Mouse (Mus musculus): ENCODE measurements around the gene Ankrd12.

The Ankrd12 gene

DNA sequence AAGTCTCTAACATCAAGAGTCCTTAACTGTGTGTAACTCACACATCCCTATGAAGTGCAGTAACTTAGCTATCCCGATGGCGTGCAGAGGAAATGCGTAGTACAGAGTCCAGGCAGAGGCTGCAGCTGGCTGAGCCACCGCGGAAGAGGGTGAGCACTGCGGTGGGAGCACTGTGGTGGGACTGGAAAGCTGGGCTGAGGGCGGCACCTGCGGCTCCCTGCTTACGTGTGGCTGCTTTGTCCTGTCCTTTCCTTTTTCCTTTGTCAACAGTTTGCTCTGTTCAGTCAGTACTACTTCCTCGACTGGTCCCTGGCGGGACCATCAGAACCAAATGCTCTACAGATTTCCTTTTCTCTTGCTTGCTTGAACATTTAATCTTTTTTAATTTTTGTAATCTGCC, 109.1 kb downstream of the Ankrd12 start:
- DNase-seq (ENCODE audit: low spot score) = no peak

DNA sequence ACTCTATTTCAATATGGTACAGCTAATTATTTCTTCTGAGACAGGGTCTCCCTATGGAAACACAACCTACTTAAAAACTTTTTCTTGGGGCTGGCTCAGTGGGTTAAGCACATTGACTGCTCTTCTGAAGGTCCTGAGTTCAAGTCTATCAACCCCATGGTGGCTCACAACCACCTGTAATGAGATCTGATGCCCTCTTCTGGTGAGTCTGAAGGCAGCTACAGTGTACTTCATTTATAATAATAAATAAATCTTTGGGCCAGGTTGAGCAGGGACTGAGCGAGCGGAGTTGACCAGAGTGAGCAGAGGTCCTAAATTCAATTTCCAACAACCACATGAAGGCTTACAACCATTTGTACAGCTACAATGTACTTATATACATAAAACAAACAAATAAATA, 114.6 kb downstream of the Ankrd12 start:
- no peak for DNase-seq (ENCODE audit: low spot score)

DNA sequence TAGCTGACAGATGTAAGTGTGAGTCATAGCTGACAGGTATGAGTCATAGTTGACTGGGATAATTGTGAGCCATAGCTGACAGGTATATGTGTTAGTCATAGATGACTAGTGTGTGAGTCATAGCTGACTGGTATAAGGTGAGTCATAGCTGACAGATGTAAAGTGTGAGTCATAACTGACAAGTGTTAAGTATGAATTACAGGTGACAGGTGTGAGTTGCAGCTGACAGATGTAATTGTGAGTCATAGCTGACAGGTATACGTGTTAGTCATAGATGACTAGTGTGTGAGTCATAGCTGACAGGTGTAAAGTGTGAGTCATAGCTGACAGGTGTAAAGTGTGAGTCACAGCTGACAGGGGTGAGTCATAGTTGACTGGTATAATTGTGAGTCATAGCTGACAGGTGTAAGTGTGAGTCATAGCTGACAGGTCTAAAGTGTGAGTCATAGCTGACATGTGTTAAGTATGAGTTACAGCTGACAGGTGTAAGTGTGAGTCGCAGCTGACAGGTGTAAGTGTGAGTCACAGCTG, 115.2 kb downstream of the Ankrd12 start:
- no peak for DNase-seq (ENCODE audit: low spot score)

DNA sequence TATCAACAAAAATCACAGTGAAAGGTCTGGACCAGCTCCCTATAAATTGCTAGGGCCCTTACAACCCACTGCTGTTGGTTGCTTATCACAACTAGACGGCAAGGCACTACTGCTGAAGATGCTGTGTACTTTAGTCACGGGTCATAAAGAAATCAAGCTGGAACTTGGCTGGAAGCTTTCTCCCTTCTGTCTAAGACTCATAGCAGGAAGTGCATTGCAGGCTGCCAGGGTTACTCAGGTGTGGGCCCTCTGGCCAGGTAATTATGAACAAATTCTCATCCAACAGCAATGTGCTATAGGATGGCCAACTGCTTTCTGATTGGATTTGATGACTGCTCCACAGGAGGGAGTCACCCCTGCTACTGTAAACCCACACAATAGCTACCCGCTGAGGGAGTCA, 117.9 kb downstream of the Ankrd12 start:
- no peak for DNase-seq (ENCODE audit: low spot score)

DNA sequence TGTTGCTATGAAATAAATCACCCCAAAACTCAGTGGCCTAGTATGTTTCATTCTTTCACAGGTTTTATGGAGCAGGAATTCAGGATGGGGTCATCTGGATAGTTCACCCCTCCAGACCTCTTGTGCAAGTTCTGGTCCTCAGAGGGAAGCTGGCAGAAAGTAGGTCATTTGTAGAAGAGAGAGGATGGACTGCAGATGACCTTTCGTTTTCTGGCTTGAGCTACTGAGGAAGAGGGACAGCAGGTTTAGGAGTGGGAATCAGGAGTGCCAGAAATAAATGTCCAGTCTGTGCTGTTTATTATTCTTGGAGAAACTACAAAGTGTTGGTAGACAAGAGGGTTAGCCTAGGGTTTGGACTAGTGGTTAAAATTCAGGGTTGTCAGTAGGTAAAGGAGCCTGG, 118.5 kb downstream of the Ankrd12 start:
- DNase-seq (ENCODE audit: low spot score) = peak; percentile 24

DNA sequence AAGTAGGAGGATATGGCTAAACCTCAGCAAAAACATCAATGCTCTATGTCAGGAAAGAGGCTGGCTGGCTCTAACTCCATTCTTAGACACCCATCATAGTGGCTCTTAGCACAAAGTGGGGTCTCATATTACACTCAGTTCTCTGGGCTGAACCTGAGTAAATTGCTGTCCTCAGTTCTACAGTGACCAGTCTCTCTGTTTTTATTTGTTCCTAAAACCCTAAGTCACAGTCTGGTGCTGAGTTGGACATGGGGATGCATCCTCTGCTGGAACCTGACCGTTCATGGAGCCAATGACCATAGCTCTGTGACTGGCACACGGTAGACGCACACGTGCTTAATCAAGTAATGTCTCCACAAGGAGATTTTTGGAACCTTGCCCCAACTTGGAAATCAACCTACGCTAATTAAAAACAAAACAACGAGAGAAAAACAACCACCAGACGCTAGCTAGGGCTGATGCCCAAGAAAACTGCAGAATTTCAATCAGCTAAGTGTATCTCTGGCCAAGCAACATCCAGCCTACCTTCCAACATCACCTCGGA, 119.0 kb downstream of the Ankrd12 start:
- no peak for DNase-seq (ENCODE audit: low spot score)

DNA sequence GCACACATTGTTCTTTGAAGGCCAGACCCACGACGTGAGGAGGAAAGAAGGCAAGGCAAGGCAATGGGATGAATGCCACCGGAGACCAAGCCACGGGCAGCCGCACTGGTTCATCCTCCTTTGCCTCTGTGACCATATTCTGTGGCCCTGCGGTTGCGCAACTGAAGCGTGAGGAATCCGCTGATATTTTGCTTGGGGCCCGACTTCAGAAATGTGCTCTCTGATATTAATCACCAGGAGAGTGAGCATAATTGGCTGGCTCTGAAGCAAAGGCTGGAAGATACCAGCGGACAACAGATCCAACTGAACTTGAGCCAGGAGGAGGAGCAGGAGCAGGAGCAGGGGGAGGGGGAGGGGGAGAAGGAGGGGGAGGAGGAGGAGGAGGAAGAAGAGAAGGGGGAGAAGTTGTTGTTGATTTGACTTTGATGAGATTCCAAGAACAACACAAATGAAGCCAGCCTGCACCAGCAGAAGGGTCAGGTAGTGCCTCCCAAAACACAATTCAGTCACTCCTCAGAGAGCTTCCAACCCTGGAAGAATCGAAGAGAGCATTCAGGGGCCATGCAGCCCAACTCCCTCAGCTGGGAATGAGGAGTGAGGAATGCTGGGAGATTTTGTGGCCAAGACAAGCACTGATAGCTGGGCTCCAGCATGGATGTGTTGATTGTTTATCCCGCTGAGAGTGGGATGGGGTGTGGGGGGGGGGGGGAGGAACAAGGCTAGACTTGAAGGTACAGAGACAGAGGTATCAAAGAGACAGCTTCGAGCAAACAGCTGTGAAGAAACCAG, 119.7 kb downstream of the Ankrd12 start:
- DNase-seq (ENCODE audit: low spot score) = no peak

DNA sequence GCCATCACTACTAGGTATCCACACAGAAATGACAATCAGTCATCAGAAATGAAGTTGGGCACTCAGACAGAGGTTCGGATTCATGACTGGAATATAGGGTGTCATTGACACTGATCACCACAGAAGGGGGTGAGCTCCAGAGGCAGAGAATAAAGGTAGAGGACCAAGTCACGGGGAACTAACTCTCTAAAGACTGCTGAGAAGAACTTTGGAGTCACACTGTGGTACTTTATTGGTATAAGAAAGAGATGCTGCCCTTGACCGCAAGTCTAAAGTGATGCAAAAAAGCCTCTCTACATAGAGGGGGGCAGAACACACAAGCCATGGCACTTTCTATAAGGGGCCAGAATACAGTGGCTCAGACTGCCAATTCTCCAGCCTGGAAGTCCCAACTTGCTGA, 120.7 kb downstream of the Ankrd12 start:
- no peak for DNase-seq (ENCODE audit: low spot score)

DNA sequence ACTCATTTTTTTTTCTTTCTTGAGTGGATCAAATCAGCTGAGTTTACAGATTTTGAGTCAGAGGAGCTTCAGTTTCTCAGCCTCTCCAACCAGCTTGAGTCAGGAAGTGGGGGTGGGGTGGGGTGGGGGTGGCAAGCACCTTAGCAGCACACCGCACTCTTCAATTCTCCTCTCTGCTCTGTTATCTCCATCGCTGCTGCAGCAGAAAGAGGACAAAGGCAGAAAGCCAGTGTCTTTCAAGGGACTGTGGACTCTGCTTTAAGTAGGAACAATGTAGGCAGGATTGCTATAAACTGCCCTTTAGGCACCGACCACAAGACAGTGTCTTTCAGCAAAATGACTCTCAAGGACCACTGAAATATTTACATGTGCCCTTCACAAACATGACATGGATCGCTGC, 122.9 kb downstream of the Ankrd12 start:
- DNase-seq (ENCODE audit: low spot score) = no peak

DNA sequence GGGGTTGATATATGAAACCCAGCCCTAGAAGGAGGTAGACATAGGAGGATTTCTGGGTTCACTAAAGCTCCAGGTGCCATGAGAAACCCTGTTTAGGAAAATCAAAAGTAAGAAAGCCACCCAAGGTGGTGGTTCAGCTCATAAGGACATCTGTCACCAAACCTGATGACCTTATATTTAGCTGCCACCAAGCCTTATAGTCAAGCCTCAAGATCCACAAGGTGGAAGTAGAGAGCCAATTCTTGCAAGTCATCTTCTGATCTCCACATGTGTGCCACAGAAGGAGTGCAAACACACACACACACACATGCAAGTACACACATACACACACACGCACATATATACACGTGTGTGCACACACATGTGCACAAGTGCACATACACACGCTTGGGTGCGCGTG, 124.8 kb downstream of the Ankrd12 start:
- DNase-seq (ENCODE audit: low spot score) = peak; percentile 63

DNA sequence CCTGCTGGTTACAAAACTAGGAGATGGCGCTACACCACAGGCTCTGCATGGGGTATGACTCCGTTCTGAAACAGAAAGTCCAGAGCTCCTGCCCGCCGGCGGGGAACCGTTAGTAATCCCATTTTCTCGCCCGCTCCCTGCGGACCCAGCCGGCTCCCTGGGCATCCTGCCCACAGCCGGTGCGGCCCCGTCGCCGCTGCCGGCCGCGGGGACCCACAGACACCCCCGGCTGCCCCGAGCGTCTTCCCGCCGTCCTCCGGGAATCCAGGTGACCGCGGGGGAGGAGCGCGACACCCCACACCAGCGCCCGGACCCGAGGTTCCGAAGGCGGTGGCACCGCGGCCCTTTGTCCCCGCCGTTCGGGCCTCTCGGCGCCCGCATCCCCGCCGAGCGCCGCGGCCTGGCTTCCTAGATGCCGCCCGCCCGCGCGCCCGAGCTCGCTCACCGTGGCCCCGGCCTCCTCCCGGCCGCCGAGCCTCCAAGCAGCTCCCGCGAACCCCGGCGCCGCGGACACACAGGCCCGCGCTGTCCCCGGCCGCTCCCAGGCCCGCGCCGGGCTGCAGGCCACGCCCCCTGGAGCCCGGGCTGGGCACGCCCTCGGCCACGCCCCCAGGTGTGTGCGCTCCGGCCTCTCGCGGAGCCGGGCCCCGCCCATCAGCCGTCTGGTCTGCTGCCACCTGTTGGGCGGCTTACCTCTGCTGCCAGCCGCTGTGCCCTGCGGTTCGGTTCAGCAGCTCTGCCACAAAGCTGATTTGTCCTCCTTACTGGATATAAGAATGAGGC, 126.1 kb downstream of the Ankrd12 start, which contains the start of gene Twsg1:
Gene Twsg1 (minus strand): TSS at position 605 of the 783 bp plus-strand sequence.
- peak; percentile 92 for DNase-seq (ENCODE audit: low spot score)

DNA sequence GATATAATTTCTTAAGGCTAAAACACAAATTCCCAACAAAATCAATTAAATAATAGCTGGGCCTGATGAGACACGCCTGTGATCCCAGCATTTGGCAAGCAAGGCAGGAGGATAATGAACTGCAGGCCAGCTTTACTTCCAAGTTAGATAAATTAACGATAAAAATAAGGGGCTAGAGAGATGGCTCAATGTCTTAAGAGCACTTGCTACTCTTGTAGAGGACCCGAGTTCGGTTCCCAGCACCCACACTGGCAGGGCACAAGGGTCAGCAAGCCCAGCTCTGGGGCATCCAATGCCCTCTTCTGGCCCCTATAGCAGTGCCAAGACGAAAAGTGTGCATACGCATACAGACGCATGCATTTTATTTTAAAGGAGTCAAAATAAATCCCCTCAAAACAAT, 126.7 kb downstream of the Ankrd12 start:
- no peak for DNase-seq (ENCODE audit: low spot score)

DNA sequence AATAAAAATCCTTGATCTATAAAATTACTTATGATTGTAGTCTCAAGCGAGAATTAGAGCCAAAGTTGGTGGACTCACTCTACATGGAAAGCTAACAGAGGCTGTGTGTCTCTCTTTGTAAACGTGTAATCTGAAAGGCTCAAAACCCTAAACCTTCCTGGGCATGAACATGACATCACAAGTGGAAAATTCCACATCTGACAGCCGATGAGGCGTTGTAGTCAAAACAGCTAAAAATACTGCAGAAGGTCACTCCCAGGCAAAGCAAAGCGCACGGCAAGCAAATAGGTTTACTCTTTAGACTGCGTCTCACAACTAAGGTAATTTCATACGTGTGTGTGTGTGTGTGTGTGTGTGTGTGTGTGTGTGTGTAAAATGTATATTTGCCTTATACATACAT, 129.6 kb downstream of the Ankrd12 start:
- no peak for DNase-seq (ENCODE audit: low spot score)

DNA sequence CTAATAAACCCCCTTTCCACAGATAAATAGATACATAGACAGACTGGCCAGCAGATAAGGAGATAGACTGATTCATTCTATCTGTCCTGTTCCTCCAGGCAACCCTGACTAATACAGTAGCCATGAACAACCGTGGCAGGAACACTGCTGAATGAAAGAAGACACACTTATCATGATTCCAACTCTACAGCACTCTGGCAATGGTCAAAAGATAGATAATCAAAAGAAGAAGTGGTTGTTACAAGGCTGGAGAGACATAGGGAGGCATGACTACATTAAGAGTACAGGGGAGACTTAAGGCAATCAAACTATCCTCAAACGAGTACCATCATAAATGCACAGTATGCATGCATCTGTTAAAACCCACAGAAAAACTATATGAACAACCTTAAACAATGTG, 131.5 kb downstream of the Ankrd12 start:
- no peak for DNase-seq (ENCODE audit: low spot score)

DNA sequence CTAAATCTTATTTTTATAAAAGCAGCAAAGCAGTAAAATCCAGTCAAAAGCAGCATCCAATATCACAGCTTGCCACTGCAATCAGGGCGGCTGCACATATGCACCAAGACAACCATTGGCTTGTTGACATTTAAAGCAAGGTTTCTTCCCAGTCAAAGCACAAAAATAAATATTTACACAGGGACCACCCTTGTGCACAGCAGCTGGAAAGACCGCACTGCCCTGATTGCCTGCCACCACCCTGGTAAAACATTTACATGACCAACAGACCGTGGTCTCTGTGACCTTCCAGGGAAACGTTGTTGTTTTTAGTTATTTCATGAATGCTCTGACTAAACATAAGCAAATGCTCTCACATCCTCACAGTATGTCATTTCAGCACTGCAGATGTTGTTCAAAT, 134.5 kb downstream of the Ankrd12 start:
- no peak for DNase-seq (ENCODE audit: low spot score)

DNA sequence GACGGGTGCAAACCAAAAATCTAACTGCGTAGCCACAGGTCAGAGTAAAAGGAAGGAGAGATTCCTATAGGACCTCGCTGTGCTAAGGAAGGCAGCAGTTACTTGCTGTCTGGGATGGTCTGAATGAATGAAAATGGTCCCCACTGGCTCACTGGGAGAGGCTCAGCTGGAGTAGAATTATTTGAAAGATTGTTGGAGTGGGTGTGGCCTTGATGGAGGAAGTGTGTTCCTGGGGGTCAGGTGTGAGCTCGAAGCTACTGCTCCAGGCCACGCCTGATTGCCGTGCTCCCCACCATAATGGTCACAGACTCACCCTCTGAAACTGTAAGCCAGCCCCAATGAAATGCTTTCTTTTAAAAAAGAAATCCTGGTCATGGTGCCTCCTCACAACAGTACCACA, 135.6 kb downstream of the Ankrd12 start:
- DNase-seq (ENCODE audit: low spot score) = no peak

DNA sequence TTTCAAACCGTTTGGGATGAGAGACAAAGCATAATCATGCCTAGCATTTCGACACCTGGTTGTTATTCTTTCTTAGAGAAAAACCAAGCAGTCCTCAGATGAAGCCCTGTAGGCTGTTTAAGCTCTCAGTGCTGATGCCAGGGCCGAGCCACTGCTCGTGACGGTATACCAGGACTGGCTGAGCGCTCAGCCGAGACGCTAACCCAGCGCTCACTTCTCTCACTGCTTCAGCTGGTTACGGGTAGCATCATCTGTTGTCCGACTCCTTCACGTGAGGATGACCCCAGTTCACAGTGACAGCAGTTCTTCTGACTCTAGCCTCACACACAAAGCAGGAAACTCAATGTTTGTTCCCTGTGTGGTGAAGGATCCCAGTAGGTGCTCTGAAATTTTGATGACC, 136.7 kb downstream of the Ankrd12 start:
- no peak for DNase-seq (ENCODE audit: low spot score)

DNA sequence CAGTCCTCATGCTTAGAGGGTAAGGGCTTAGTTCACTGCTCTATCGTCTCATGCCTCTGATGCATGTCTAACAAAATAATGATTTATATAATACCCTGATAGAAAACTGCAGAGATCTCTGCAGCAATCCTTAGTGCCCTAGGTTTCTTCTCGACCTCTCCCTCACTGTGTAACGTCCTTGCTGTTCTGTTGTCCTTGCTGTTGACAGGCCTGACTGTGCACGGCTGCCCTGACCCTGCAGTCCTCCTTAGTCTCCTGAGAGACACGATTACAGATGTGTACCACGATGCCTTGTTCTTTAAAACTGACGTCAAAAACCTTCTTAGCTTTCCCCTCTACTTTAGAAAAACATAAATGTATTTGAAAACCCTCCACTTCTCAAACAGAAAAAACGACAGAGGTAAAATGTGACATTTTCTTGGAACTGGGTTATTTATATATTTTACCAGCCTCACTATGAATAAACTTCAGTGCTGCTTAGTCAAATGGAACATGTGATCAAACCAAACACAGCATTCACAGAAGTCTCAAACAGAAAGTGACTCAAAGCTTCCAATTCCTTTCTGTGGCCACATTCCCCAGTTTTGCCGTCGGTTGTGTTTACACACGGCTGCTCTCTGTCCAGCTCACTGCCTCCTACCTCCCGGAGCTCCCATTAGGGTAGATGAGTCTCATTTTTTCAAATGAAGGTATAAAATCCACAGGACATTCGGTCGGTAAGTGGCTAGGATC, 137.3 kb downstream of the Ankrd12 start:
- DNase-seq (ENCODE audit: low spot score) = peak; percentile 65

DNA sequence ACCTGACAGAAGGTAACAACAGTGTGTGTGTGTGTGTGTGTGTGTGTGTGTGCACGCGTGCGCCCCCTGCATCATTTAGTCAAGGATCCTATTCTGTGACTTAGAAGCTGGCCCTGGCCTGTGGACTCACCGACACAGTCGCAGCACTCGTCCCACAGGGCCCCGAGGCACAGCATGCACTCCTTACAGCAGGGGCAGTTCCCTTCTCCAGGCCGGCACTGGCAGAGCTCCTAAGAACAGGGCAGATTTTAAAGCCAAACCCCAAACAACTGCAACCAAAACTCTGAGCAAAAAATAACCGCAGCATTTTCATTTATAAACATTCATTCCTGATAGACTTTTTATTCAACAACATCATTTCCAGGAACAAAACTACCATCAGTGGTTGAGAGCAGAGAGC, 139.2 kb downstream of the Ankrd12 start:
- DNase-seq (ENCODE audit: low spot score) = no peak

DNA sequence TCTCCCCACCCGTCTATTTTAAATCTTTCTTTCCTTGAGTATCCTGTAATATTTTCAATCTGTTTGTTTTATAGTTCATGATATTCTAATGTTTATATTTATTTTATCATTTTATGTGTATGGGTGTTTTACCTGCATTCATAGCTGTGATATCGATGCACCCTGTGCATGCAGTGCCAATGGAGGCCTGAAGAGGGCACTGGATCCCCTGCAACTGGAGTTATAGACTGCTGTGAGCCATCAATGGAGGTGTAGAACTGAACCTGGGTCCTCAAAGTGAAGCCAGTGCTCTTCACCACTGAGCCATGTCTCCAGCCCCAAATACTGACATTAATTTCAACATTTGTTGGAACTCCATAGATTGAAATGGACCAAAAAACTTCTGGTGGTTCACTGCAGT, 143.1 kb downstream of the Ankrd12 start:
- DNase-seq (ENCODE audit: low spot score) = no peak

DNA sequence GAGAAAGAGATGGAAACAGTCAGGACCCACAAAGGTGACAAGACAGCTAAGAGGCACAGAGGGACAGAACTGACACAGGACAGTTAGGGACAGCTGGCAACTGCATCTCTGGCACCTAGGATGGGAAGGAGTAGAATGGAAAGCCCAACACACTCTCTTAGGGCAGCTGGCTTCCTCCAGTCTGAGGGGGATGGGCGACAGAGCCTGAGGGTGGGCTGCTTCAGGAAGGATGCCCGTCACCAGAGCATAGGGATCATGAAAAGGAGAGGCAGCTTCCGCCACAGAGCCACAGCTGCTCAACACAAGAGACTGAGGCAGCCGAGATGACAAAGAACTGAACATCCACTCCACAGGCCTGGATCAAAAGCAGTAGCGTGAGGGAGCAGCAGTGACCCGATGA, 145.4 kb downstream of the Ankrd12 start:
- DNase-seq (ENCODE audit: low spot score) = no peak

DNA sequence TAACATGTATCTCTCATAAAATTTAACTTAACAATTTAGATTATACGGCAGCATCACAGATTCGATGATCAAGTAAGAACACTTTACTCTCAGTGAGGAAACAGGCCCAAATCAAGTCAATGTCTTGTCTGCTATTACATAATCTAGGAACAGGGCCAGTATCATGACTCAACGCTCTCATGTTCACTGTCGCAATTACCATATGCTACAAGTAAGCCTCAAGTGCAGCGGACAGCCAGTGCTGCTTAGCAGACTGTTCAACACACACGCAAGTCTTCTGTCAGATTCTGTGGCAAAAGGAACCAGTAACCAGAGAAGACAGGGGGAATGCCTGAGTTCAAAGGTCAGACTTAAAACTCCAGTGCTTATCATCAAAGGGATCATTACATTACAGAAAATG, 145.9 kb downstream of the Ankrd12 start:
- peak; percentile 97 for DNase-seq (ENCODE audit: low spot score)

Measured in adipocyte (in vitro differentiated cells).